Mouse (Mus musculus): Measurements from ENCODE around the gene Serpina9. TPM values are rescaled to one million over a fixed set of nuclear protein-coding genes. Genes with fewer than 3 reads are reported as not detected.

The Serpina9 gene
- polyA plus RNA-seq (2017; shearing (Covaris generic)) = not detected

GRCm38 (mm10) chr12:104013620-104014019, at the start of gene Serpina9:
TSS of gene Serpina9 (minus strand) at chr12:104013755.

GRCm38 (mm10) chr12:104044343-104044742, 30.8 kb upstream of the Serpina9 start, which contains the start of gene Serpina12:
TSS of gene Serpina12 (minus strand) at chr12:104044443.

DNA sequence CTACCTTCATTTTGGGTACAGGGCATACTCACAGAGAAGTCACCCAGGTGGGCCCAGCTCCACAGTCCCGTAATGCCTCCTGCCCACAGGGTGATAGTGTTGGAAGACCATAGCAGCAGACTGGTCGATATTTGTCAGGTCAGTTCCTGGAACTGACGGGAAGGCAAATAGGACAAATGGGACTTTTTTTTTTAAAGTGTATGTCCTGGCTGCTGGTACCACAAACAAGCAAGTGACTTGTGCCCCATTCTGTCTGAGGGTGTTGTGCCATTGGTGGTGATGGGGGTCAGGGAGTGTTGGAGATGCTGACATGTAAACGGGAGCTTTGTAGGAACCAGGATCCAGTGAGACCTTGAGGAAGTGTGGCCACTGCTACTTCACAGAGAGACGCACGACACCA, 23.7 kb downstream of the Serpina9 start, which contains the start of gene Serpina11:
Gene Serpina11 (minus strand): TSS at position 101 of the 400 bp plus-strand sequence.

DNA sequence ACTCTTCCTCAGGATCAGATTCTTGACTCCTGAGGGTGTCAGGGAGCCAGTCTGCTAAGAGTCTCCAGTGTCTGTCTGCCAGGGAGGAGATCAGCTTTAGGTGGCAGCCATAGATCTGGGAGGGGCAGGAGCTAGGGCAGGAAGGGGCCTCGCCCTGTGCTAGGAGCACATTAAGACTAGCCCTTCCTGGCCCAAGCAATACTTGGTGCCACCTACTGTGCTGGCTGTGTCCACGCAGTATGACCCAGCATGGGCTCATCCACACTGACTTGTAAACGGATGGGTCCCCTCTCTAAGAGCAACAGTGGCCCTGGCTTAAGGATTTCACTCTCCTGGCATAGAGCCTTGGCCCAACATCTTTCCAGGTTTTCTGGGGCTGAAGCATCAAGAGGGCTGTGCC, 54.8 kb downstream of the Serpina9 start, which contains the start of gene Serpina1e:
Gene Serpina1e (minus strand): TSS at position 178 of the 400 bp plus-strand sequence.

Other genes with a start within 250 kb of the Serpina9 start
- not detected for gene Serpina1d, start 240.2 kb downstream of the Serpina9 start, polyA plus RNA-seq (2017; shearing (Covaris generic))
- gene Serpina1b, start 183.4 kb downstream of the Serpina9 start, polyA plus RNA-seq (2017; shearing (Covaris generic)) = not detected
- not detected for gene Serpina1a, start 150.2 kb downstream of the Serpina9 start, polyA plus RNA-seq (2017; shearing (Covaris generic))
- not detected for gene Serpina1c, start 108.9 kb downstream of the Serpina9 start, polyA plus RNA-seq (2017; shearing (Covaris generic))
- not detected for gene Serpina1e, start 54.8 kb downstream of the Serpina9 start, polyA plus RNA-seq (2017; shearing (Covaris generic))
- gene Serpina11, start 23.8 kb downstream of the Serpina9 start, polyA plus RNA-seq (2017; shearing (Covaris generic)) = not detected
- not detected for gene Serpina12, start 30.7 kb upstream of the Serpina9 start, polyA plus RNA-seq (2017; shearing (Covaris generic))
- gene Serpina5, start 87.4 kb upstream of the Serpina9 start, polyA plus RNA-seq (2017; shearing (Covaris generic)) = not detected
- gene Serpina3a, start 99.0 kb upstream of the Serpina9 start, polyA plus RNA-seq (2017; shearing (Covaris generic)) = not detected
- gene Serpina3b, start 114.2 kb upstream of the Serpina9 start, polyA plus RNA-seq (2017; shearing (Covaris generic)) = not detected
- not detected for gene Serpina3c, start 140.1 kb upstream of the Serpina9 start, polyA plus RNA-seq (2017; shearing (Covaris generic))
- not detected for gene Serpina3f, start 200.8 kb upstream of the Serpina9 start, polyA plus RNA-seq (2017; shearing (Covaris generic))
- gene Serpina3g, start 222.5 kb upstream of the Serpina9 start, polyA plus RNA-seq (2017; shearing (Covaris generic)) = 0.83 TPM
- not detected for gene Serpina3i, start 249.4 kb upstream of the Serpina9 start, polyA plus RNA-seq (2017; shearing (Covaris generic))